Mouse (Mus musculus): ENCODE data around the gene Ncl. TPM values are rescaled to one million over a fixed set of nuclear protein-coding genes. Genes with fewer than 3 reads are reported as not detected.

Gene Ncl
- total and polyA plus RNA-seq, 2 experiments from 2014 or later = 29.8 to 209 TPM

GRCm38 (mm10) chr1:86371997-86372396 lies 12.8 kb upstream of the Ncl start:
- 46% methylated on average over 10 of the region's 10 CpGs for WGBS

GRCm38 (mm10) chr1:86368086-86368485 lies 8.9 kb upstream of the Ncl start:
- no peak overlapping the region for H3K27ac ChIP-seq (ENCODE audit: low read depth, low read length)
- H3K36me3 ChIP-seq (ENCODE audit: insufficient read depth, low read length) = no peaks in the 10 kb centered on the region
- 77% methylated on average over 4 of the region's 4 CpGs for WGBS
- H3K4me3 ChIP-seq (ENCODE audit: low read depth, low read length) = no peak overlapping the region
- ATAC-seq (ENCODE audit: low FRiP score) (no peak), DNase-seq (ENCODE audit: low spot score) (peak; percentile 12)
- H3K4me1 ChIP-seq (ENCODE audit: insufficient read depth, low read length) = no peaks in the 10 kb centered on the region
- no peak overlapping the region for H3K9ac ChIP-seq (replicated peaks; ENCODE audit: low read length, poor library complexity, severe bottlenecking)
- TF ChIP-seq CTCF (IDR thresholded peaks at IDR 0.05) = no peak
- H3K27me3 ChIP-seq (ENCODE audit: insufficient read depth, low read length) = no peaks in the 10 kb centered on the region
- H3K4me2 ChIP-seq (ENCODE audit: low read depth, low read length, poor library complexity, severe bottlenecking) = no peak overlapping the region
- H3K9me3 ChIP-seq (ENCODE audit: low read length) = no peaks in the 10 kb centered on the region

More at GRCm38 (mm10) chr1:86371997-86372396, 12.8 kb upstream of the Ncl start:
- H3K27ac ChIP-seq (ENCODE audit: low read depth, low read length) = no peak overlapping the region
- peak; percentile 63 for DNase-seq (ENCODE audit: low spot score)
- no peaks in the 10 kb centered on the region for H3K4me1 ChIP-seq (ENCODE audit: insufficient read depth, low read length)
- TF ChIP-seq CTCF (IDR thresholded peaks at IDR 0.05) = peak; percentile 86
- H3K36me3 ChIP-seq (ENCODE audit: insufficient read depth, low read length) = no peaks in the 10 kb centered on the region
- H3K9me3 ChIP-seq (ENCODE audit: low read length) = no peaks in the 10 kb centered on the region
- H3K4me3 ChIP-seq (ENCODE audit: low read depth, low read length) = no peak overlapping the region
- H3K27me3 ChIP-seq (ENCODE audit: insufficient read depth, low read length) = no peaks in the 10 kb centered on the region
- no peak overlapping the region for H3K9ac ChIP-seq (replicated peaks; ENCODE audit: low read length, poor library complexity, severe bottlenecking)
- no peak overlapping the region for H3K4me2 ChIP-seq (ENCODE audit: low read depth, low read length, poor library complexity, severe bottlenecking)
- peak; percentile 54; the same call in 1 of the 2 replicates for ATAC-seq (ENCODE audit: low FRiP score)

DNA sequence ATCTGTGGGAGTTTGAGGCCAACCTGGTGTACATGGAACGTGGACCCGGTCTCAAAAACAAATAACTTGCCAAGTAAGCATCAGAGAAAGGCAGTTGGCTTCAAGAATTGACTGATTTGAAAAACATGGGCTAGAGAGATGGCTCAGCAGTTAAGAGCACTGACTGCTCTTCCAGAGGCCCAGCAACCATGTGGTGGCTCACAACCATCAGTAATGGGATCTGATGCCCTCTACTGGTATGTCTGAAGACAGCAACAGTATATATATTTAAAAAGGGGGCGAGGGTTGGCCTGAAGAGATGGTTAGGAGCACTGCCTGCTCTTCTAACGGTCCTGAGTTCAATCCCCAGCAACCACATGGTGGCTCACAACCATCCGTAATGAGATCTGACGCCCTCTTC lies 4.5 kb upstream of the Ncl start:
- peak; percentile 61 for TF ChIP-seq CTCF (IDR thresholded peaks at IDR 0.05)
- peaks cover 4% of the 10 kb centered on the region; the same call in 1 of the 2 replicates for H3K4me1 ChIP-seq (ENCODE audit: insufficient read depth, low read length)
- no peak overlapping the region for H3K9ac ChIP-seq (replicated peaks; ENCODE audit: low read length, poor library complexity, severe bottlenecking)
- H3K27ac ChIP-seq (ENCODE audit: low read depth, low read length) = no peak overlapping the region
- H3K36me3 ChIP-seq (ENCODE audit: insufficient read depth, low read length) = no peaks in the 10 kb centered on the region
- no peak overlapping the region for H3K4me2 ChIP-seq (ENCODE audit: low read depth, low read length, poor library complexity, severe bottlenecking)
- DNase-seq (ENCODE audit: low spot score) = peak; percentile 25
- no peaks in the 10 kb centered on the region for H3K9me3 ChIP-seq (ENCODE audit: low read length)
- no peak for ATAC-seq (ENCODE audit: low FRiP score)
- H3K4me3 ChIP-seq (ENCODE audit: low read depth, low read length) = no peak overlapping the region
- no peaks in the 10 kb centered on the region for H3K27me3 ChIP-seq (ENCODE audit: insufficient read depth, low read length)
- WGBS = 13% methylated on average over 6 of the region's 6 CpGs

DNA sequence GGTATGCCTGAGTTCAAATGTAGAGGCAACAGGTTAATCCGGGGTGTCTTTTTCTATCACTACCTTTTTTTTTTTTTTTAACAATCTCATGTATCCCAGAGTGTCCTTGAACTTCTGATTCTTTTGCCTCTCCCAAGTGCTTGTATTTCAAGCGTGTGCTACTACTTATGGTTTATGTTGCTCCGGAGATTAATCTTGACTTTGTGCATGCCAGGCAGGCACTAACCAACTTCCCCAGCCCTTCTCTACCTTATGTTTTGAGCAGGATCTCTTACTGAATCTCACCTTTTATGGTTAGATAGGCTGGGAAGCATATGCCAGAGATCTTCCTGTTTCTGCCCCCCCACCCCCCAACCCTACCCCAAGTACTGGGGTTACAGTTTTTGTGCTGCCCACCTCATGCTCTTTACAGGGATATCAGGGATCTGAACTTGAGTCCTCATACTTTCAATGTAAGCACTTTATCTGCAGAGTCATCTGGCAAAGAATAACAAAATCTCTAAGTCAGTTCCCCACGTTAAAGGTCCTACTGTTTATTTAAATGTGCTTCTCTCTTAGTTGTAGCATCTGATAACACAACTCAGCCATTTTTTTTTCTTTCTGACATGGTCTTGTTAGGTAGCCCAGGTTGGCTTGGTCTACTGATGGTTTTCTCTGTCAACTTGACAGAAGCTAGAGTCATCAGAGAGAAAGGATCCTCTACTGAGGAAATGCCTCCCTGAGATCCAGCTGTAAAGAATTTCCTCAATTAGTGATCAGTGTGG lies 2.8 kb upstream of the Ncl start:
- ATAC-seq (ENCODE audit: low FRiP score) = no peak
- DNase-seq (ENCODE audit: low spot score) = no peak
- no peaks in the 10 kb centered on the region for H3K27me3 ChIP-seq (ENCODE audit: insufficient read depth, low read length)
- no peak overlapping the region for H3K9ac ChIP-seq (replicated peaks; ENCODE audit: low read length, poor library complexity, severe bottlenecking)
- WGBS = 90% methylated on average over 4 of the region's 4 CpGs
- no peak overlapping the region for H3K27ac ChIP-seq (ENCODE audit: low read depth, low read length)
- no peaks in the 10 kb centered on the region for H3K9me3 ChIP-seq (ENCODE audit: low read length)
- H3K4me1 ChIP-seq (ENCODE audit: insufficient read depth, low read length) = peaks cover 4% of the 10 kb centered on the region; the same call in 1 of the 2 replicates
- no peak overlapping the region for H3K4me2 ChIP-seq (ENCODE audit: low read depth, low read length, poor library complexity, severe bottlenecking)
- peaks cover 2% of the 10 kb centered on the region; the same call in 1 of the 2 replicates for H3K36me3 ChIP-seq (ENCODE audit: insufficient read depth, low read length)
- TF ChIP-seq CTCF (IDR thresholded peaks at IDR 0.05) = no peak
- H3K4me3 ChIP-seq (ENCODE audit: low read depth, low read length) = no peak overlapping the region

GRCm38 (mm10) chr1:86360441-86360840 lies 1.2 kb upstream of the Ncl start:
- peak overlapping the region; percentile 80 for H3K9ac ChIP-seq (replicated peaks; ENCODE audit: low read length, poor library complexity, severe bottlenecking)
- peak overlapping the region; percentile 78 for H3K4me3 ChIP-seq (ENCODE audit: low read depth, low read length)
- peak overlapping the region; percentile 76 for H3K4me2 ChIP-seq (ENCODE audit: low read depth, low read length, poor library complexity, severe bottlenecking)
- H3K36me3 ChIP-seq (ENCODE audit: insufficient read depth, low read length) = peaks cover 16% of the 10 kb centered on the region
- WGBS = 17% methylated on average over 12 of the region's 12 CpGs
- H3K9me3 ChIP-seq (ENCODE audit: low read length) = no peaks in the 10 kb centered on the region
- H3K27me3 ChIP-seq (ENCODE audit: insufficient read depth, low read length) = no peaks in the 10 kb centered on the region
- no peak overlapping the region for H3K27ac ChIP-seq (ENCODE audit: low read depth, low read length)
- TF ChIP-seq CTCF (IDR thresholded peaks at IDR 0.05) = no peak
- no peak for ATAC-seq (ENCODE audit: low FRiP score)
- peaks cover 4% of the 10 kb centered on the region; the same call in 1 of the 2 replicates for H3K4me1 ChIP-seq (ENCODE audit: insufficient read depth, low read length)
- DNase-seq (ENCODE audit: low spot score) = no peak

DNA sequence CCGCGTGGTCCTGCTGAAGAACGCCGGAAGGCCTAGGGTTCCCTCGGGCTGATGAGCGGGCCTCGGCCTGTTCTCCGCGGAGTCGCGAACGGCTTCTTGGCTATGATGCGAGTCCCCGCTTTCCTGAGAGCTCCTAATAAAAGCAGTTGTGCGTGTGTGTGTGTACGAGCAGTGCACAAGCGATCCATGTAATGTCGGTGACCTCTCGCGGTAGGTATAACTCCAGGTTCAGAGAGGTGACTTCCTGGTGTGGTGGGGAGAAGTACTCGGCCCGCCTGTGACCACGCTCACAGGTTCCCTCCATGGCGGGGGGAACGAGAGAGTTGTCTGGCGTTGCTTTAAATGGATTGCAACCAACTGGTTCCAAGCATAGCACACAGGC lies 589 bp upstream of the Ncl start:
- peak; percentile 26 for ATAC-seq (ENCODE audit: low FRiP score)

More for the DNA sequence above, 589 bp upstream of the Ncl start:
- no peaks in the 10 kb centered on the region for H3K9me3 ChIP-seq (ENCODE audit: low read length)
- no peaks in the 10 kb centered on the region for H3K27me3 ChIP-seq (ENCODE audit: insufficient read depth, low read length)
- peak overlapping the region; percentile 100 for H3K27ac ChIP-seq (ENCODE audit: low read depth, low read length)
- peak overlapping the region; percentile 76 for H3K4me2 ChIP-seq (ENCODE audit: low read depth, low read length, poor library complexity, severe bottlenecking)
- H3K36me3 ChIP-seq (ENCODE audit: insufficient read depth, low read length) = peaks cover 22% of the 10 kb centered on the region
- no peak for DNase-seq (ENCODE audit: low spot score)
- no peak for TF ChIP-seq CTCF (IDR thresholded peaks at IDR 0.05)
- peak overlapping the region; percentile 78 for H3K4me3 ChIP-seq (ENCODE audit: low read depth, low read length)
- H3K9ac ChIP-seq (replicated peaks; ENCODE audit: low read length, poor library complexity, severe bottlenecking) = peak overlapping the region; percentile 80
- WGBS = 0% methylated on average over 26 of the region's 26 CpGs
- H3K4me1 ChIP-seq (ENCODE audit: insufficient read depth, low read length) = peaks cover 4% of the 10 kb centered on the region; the same call in 1 of the 2 replicates
